Mouse (Mus musculus) frontal cortex, postnatal 14 days (tissue): ENCODE results near the gene Abcb8.

Experiments
- DNase-seq, 2 experiments: peaks; one replicate each; pipeline ENCODE4 v3.0.0; 2022; ENCODE audit warnings: low spot score in 2 of 2

The Abcb8 gene

DNA sequence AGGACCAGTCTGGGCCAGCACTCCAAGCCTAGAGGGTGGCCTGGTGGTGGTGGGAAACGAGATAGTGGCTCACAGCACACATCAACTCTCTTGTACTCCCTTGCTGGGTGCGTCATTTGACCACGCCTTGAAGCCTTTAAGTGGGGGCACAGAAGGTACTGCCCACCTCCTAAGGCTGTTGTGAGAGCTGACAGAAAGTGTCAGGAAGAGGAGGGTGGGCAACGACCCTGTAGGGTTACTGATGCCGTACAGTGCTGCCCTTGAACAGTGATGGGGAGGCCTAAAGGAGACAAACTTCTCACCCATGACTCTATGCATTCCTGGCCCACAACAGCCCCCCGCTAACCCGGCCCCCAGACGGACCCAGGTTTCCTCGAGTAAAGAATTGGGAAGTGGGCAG, 27.0 kb upstream of the Abcb8 start:
- DNase-seq: no peak

DNA sequence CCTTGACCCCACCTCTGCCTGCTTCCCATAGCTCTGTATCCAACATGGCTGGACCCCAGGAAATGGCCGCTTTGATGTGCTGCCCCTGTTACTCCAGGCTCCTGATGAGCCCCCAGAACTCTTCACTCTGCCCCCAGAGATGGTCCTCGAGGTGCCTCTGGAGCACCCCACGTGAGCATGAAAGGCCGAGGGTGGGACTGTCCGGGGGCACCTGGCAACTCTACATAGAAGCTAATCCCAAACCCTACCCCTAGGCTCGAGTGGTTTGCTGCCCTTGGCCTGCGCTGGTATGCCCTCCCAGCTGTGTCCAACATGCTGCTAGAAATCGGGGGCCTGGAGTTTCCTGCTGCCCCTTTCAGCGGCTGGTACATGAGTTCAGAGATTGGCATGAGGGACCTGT, 23.7 kb upstream of the Abcb8 start:
- no peak for DNase-seq

DNA sequence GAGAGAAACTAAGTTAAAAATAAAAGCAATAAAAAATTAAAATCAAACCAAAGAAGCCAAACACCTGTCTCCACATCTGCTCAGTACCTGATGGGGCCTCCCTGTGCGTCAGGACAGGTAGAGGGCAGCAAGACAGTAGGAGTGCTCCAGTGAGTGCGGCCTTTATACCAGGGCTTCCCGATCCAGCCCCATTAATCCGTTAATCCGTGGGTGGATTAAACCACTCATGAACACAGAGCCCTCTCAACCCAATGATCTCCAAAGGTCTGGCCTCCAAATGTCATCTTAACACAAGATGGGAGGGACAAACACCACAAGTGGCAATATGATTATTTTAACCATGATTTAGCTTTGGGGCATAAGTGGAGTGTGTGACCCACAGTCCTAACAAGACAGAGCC, 19.7 kb upstream of the Abcb8 start:
- DNase-seq: no peak

DNA sequence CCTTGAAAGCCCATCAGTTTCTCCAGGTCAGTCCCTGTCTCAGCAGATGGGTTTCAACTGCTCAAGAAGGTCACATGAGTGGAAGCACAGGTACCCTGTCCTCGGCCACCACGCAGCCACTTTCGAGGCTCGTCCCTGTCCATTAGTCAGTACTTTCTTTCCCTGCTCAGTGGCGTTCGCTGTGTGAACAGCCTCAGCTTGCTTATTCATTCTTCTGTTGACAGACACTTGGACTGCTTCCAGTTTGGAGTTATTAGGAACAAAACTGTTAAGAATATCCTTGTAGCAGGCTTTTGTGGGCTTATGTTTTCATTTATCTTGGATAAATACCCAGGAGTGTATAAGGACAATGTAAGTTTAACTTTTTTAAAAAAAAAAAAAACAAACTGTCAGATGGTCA, 19.2 kb upstream of the Abcb8 start:
- no peak for DNase-seq

DNA sequence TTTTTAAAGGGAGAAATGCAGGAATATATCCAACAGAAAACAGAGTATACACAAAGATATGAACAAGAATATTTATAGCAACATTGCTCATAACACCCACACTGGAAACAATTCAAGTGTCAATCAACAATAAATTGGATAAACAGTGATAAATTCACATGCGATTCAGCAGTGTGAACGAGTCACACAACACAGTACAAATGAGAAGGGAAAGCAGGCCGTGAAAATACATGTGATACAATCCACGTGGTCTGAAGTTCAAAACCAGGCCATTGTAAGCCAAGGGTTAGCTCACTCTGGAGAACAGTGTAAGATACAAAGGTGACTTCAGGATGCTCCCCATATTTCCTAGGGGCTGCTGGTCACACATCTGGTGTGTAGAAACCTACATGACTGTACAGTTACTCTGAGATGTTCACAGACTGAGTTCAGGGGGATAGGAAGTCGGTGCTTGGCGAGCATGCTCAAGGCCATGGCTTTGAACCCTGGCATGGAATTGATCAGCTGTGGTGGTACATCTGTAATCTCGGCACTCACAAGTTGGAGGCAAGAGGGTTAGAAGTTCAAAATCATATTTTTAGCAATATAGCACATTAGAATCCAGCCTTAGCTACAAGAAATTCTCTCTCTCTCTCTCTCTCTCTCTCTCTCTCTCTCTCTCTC, 18.7 kb upstream of the Abcb8 start:
- DNase-seq: no peak

DNA sequence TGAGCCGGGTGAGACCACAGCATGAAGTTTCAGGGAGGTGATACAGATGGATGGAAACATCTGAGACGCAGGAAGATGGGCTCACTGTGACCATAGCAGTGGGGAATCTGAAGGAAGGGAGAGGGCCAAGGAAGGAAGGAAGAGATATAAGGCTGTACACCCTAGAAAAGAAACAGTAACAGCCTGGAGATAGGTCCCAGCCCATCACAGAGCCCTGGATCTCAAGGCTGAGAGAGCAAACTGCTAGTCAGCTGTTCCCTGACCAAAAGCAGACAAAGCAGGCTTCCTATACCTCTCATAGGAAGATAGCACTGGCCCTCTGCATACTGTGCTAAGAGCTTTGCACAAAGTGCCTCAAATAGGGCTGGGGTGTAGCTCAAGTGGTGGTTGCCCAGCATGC, 14.8 kb upstream of the Abcb8 start:
- DNase-seq: no peak

DNA sequence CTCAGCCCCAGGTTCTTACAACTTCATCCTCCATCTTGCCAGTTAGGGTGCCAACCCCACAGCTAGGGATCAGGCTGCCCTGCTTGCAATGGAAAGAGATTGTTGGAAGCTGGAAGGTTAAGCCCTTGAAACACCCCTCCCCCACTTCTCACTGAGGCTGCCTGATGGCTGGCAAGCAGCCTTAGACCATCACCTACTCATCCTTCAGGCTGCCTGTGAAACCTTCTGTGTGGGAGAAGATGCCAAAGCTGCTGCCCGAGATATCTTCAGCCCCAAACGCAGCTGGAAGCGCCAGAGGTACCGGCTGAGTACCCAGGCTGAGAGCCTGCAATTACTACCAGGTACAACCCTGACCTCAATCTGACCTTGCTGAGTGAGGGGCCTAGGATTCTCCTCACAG, 14.0 kb upstream of the Abcb8 start:
- DNase-seq: no peak

DNA sequence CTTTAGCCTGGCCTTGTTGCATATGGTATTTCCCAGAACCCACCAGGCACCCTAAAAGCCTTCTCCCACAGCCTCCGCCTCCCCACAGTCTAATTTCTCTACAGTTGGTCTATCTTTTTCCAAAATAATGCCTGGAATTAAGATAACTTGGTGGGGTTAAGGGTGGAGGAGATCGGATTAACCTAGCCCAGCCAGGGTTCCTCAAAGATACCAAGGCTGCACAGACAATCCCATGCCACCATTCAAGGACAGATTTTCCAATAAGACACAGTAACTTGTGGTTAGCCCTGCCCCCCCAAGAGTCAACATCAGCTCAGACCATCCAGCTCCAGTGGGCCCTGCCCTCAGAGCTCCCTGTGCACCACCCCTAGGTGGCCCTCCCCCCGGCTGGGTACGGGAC, 13.0 kb upstream of the Abcb8 start:
- no peak for DNase-seq

DNA sequence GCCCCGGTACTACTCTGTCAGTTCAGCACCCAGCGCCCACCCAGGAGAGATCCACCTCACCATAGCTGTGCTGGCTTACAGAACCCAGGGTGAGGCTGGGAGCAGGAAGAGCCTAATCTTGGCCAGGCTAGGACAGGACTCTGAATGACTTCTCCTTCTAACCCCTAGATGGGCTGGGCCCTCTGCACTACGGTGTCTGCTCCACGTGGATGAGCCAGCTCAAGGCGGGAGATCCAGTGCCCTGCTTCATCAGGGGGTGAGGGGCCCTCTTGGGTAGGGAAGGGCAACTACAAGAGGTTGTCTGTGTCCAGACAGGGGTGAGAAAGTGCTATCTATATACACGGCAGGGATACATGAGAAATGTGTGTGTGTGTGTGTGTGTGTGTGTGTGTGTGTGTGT, 12.0 kb upstream of the Abcb8 start:
- DNase-seq: no peak

DNA sequence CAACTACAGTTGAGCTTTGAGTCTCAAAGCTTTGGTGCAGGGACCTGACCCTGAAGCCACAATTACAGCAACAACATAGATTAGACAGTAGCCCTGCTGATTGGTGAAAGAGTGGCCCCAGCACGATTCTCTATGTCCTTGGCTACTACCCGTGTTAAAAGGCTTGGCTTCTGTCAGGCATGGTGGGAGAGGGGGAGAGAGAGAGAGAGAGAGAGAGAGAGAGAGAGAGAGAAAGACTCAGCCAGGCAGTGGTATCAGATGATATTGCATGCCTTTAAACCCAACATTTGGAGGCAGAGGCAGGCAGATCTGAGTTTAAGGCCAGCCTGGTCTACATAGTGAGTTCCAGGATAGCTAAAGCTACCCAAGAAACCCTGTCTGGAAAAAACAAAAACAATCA, 11.5 kb upstream of the Abcb8 start:
- no peak for DNase-seq

DNA sequence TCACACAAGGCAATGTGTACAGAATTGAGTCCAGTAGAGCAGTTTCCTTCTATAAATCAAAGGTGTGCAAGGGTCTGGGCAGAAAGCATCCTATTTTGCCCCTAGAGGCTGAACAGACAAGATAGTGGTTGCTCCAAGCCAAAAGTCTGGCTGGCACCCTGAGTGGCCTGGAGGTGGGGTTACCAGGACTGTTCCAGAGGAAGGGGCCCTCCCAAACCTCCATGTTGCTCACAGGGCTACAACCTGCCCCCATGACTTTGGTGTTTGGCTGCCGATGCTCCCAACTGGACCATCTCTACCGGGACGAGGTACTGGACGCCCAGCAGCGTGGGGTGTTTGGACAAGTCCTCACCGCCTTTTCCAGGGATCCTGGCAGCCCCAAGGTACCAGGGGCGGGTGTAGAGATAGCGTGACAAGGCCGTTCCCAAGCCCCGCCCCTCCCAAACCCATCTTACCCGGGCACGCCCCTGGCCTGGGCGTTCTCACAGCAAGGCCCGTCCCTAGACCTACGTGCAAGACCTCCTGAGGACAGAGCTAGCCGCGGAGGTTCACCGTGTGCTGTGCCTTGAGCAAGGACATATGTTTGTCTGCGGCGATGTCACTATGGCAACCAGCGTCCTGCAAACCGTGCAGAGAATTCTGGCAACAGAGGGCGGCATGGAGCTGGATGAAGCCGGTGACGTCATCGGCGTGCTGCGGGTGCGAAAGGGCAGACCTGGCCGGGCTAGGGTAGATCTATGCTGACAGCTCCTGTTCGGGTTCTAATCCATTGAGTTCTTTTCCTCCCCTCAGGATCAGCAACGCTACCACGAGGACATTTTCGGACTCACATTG, 10.2 kb upstream of the Abcb8 start:
- peak; percentile 86 to 87 for DNase-seq

DNA sequence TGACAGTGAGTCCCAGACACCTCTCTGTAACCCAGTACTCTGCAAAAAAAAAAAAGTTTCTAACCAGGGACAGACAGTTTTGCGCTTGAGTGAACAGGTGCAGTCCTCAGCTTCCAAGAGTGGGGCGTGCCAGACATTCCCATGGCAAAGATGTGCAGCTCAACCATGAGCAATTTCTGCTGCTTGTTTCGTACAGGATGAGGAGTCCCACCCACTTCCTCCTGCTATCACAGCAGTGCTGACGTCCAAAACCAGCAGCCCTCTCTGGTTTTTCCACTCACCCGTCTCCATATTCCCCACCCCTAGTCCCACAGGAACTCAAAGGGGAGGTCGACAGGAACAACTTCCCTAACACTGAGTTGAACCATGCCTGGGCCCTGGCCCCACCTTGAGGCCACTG, 9.1 kb upstream of the Abcb8 start:
- DNase-seq: no peak

DNA sequence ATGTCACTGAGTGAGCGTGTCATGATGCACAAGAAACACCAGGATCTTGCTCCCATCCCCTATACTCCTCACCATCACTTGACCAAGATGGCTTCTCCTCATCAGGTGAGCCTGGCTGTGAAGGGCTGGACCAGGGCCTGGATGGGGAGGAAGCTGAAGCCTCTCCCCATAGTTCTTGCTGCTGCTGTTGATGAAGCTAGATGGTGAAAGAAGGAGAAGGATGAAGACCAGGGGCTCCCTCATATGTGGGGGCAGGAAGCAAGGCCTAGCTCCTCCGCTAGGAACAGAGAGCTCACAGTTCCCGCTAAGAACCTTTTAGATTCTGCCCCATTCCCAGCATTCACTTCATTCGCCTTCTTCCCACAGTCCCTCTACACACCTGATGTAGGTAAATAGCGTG, 8.1 kb upstream of the Abcb8 start:
- DNase-seq: no peak

DNA sequence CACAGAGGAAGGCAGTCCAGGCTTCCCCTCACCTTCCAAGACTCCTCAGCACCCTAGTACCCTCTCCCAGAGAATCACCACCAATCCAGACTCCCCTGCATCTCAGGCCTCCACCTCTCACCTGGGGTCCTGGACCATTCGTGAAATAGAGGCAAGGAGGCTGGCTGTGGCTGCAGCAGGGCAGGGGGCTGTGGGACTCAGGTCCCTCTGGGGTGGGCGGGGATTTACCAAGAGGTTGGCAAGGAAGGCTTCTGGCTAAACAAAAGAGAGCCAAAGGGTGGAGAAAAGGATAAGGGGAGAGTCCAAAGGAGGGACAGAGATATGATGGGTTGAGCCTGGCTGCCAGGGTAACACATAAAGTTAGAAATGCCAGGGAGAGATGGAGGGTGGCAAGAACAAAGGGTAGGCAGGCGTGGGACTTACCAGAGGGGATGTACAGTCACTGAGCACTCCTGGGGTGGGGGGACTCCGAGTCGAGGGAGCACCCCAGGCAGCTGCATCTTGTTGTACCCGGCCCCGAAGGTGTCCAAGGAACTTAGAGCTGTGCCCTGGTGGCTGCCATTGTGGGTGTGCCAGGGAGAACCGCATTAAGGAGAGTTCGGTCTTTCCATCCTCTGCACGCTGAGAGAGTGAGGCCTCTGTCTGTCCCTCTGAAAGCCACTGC, 7.4 kb upstream of the Abcb8 start:
- DNase-seq: no peak

DNA sequence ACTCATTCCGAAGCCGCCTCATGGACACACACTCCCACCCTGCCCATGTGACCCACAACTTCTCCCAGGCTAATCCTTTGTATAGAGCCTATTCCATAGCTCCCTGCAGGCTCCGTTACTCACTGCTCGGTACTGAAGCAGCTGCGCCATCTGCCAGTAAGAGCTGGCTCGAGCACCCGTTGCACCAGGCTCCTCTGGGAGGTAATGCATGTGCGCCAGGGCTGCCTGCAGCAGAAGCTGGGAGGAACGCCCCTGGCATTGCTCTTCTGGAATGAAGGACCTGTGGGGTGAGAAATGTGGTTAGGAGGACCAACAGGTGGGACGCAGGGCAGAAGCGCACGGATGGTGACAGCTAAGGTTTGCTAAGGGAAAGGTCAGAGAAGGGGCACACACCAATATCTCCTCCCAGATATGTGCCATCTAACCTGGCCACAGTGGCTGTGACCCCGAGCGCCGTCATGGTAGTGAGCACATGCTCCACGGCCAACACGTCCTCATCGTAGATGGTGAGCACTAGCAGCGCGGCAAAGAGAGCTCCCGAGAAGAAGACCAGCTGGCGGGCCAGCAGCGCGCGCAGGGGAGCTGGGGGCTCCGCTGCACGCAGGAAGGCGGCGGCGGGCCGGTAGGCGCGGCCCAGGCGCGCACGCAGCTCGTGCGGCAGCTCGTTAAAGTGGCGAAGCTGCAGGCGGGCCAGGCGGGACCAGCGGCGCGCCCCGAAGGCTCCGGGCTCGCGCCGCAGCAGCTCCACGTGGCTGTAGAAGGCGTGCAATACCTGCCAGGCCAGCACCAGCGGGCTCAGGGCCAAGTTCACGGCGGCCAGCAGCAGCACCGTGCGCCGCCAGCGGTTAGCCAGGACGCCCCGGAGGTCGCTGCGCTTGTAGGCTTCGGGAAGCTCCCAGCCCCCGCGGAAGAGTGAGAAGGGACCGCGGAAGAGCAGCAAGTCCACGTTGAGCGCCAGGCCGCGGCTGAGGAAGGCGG, 5.9 kb upstream of the Abcb8 start:
- DNase-seq: peak; percentile 60 to 61

DNA sequence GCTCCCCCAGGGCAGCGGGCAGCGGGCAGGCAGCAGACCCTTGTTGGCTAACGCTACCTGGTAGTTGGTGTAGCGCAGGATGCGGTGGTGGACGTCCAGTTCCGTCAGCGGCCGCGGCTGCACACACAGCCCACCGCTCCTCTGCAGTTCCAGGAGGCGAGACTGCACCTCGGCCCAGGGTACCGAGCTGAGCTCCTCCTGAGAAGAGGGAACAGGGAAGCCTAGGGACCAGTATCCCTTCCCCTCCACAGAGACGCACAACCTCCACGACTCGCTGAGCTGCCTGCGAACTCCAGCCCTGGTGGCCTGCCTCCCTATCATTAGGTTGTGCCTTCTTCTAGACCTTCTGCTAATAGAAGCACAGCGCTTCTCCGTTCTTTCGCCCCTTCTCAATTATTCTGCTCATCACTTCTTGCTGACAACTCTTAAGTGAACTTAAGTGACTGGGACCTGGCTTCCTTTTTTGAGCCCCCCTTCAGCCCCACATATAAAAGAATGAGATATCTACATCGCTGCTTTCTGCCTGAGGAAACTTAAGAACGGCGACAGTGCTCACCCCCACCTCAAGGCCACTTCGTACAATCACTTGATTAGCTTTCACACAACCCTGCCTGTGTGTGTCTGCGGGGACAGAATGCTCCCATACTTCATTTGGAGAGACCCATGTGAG, 5.1 kb upstream of the Abcb8 start:
- no peak for DNase-seq

DNA sequence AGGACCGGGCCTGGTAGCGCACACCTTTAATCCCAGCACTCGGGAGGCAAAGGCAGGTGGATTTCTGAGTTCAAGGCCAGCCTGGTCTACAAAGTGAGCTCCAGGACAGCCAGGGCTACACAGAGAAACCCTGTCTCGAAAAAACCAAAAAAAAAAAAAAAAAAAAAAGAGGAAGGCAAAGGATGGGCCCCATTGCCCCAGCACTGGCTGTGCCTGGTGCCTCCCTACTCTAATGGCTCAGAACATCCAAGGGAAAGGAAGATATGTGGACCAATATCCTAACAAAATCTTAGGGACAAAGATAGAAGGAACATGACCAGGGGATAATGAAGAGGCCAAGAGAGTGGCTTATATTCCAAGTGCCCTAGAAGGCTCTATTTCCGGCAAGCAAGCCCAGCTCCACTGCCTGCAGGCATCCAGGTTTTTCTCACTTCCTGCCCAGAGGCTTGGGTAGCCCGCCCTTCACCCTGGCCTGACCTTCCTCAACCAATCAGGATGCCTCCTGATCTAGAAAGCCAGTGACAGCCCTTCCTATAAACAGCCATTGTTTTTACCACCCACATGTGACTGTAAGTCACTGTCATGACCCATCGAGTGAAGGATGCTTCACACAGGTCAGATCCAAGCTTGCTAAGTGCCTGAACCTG, 4.3 kb upstream of the Abcb8 start:
- no peak for DNase-seq

DNA sequence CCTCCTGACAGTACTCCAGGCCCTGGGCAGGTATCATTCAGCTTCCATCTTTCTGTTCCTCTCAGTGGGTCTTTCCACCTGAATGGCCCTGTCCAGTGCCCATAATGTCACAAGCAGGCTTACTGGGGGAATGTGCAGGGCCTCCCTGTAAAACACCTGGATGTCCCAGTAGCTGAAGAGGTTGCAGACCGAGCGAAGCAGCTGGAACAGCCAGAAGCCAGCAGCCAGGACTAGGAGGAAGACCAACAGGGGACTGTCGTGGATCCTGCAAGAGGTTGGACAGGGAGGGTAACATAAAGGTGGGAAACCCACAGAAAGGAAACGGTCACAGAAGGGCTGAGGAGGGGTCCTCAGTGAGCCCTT, 3.8 kb upstream of the Abcb8 start:
- DNase-seq: no peak

DNA sequence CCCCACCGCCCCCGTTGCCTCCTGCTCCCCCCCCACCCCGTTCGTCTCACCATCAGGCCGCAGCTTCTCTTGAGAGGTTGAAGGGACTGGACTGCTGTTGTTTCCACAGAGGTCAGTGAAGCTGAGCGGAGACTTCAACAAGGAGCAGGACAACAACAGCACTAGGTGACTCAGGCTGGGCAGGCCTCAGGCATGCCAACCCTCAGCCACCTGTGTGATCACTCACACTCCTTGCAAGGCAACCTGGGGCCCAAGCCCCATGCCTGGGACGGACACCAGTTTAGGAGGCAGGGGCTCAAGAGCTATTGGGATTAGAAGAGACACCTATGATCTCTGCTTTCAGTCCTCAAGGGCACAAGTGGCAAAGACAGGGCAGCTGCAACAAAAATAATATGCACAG, 1.6 kb upstream of the Abcb8 start, which contains the start of gene Atg9b:
TSS of gene Atg9b (minus strand) at position 280 of the 400 bp plus-strand sequence.
- no peak for DNase-seq

DNA sequence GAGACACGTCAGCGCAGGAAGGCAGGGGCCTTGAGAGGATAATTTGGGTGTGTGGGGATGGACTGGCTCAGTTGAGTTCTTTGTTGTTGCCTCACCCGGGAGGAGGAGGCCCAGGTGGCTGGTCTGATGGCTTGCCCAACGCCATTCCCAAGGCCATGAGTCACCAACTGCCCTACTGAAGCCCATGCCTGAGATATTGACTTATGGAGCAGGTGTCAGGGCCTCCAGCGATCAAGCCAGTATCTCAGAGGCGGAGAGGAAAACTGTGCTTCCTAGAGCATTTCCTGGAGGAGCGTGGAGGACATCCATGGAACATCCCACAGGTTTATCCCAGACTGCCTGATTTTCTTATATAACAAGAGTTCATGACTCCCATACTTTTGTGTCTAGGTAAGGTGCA, 739 bp upstream of the Abcb8 start:
- no peak for DNase-seq
